Mouse (Mus musculus): ENCODE data around the gene Ctnnd2. TPM values are rescaled to one million over a fixed set of nuclear protein-coding genes. Genes with fewer than 3 reads are reported as not detected.

Gene Ctnnd2
- total and polyA plus RNA-seq, 3 experiments, result 0.10 to 0.35 (median 0.16) TPM

DNA sequence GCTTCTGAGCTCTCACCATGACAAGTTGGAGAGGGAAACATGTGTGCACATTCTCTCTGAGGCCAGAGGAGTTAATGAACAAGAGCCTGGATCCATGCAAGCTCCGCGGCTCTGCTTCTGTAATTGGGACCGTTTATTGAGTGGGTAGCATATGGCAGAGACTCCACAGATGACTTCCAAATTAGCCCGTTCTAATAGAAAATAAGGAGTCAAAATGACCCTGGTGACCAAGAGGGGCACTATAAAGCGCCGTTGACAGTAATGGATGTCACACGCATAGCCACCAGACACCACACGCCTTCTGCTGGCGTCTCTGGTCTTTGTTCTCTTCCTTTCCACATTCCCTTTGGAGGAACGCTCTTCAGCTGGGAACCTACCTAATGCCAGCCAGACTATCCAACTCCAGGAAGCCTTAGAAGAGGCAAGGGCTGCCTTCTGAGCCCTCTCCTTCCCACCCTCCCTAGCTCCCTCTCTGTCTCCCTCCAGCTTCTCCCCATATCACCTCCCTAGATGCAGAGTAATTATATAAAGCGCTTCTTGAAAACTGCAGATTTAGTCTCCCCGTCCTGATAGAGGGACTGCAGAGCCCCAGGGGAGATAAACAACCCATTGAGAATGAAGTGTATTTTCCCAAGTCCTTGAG, 712.4 kb downstream of the Ctnnd2 start:
- TF ChIP-seq POLR2A (IDR thresholded peaks at IDR 0.05; ENCODE audit: insufficient read depth, low read depth, low read length), result no peak
- no peak for TF ChIP-seq EP300 (IDR thresholded peaks at IDR 0.05; ENCODE audit: insufficient read depth, low read depth, low read length)
- TF ChIP-seq CTCF (IDR thresholded peaks at IDR 0.05), result no peak
- Histone ChIP-seq H3K79me2 (replicated peaks; ENCODE audit: control insufficient read depth, insufficient read depth, low read length) (no peaks in the 10 kb centered on the region), H3K4me1 (ENCODE audit: control insufficient read depth, insufficient read depth, low read length) (no peaks in the 10 kb centered on the region), H3K36me3 (ENCODE audit: control insufficient read depth, insufficient read depth, low read length) (no peaks in the 10 kb centered on the region), H3K27ac (no peak overlapping the region), H3K9ac (ENCODE audit: low read depth, low read length) (no peak overlapping the region), H3K27me3 (ENCODE audit: control insufficient read depth, insufficient read depth, low read length) (no peaks in the 10 kb centered on the region), H3K4me3 (no peak overlapping the region)
- DNase-seq, result no peak
- 68% methylated on average over 12 of the region's 12 CpGs for WGBS
- intact Hi-C loops (cut with DNase I), result no loop called here

GRCm38 (mm10) chr15:30885410-30885809, 713.0 kb downstream of the Ctnnd2 start:
- no peak overlapping the region for H3K27ac ChIP-seq
- TF ChIP-seq CTCF (IDR thresholded peaks at IDR 0.05) (no peak), EP300 (IDR thresholded peaks at IDR 0.05; ENCODE audit: insufficient read depth, low read depth, low read length) (no peak), POLR2A (IDR thresholded peaks at IDR 0.05; ENCODE audit: insufficient read depth, low read depth, low read length) (no peak)
- no peaks in the 10 kb centered on the region for H3K4me1 ChIP-seq (ENCODE audit: control insufficient read depth, insufficient read depth, low read length)
- H3K79me2 ChIP-seq (replicated peaks; ENCODE audit: control insufficient read depth, insufficient read depth, low read length), result no peaks in the 10 kb centered on the region
- H3K9ac ChIP-seq (ENCODE audit: low read depth, low read length), result no peak overlapping the region
- H3K27me3 ChIP-seq (ENCODE audit: control insufficient read depth, insufficient read depth, low read length), result no peaks in the 10 kb centered on the region
- H3K36me3 ChIP-seq (ENCODE audit: control insufficient read depth, insufficient read depth, low read length), result no peaks in the 10 kb centered on the region
- DNase-seq, result peak in 1 of 2 experiments; percentile 16
- WGBS, result 20% methylated on average over 6 of the region's 6 CpGs
- H3K4me3 ChIP-seq, result no peak overlapping the region
- intact Hi-C loops (cut with DNase I), result no loop called here

GRCm38 (mm10) chr15:30887559-30887958, 715.2 kb downstream of the Ctnnd2 start:
- H3K4me1 ChIP-seq (ENCODE audit: control insufficient read depth, insufficient read depth, low read length), result no peaks in the 10 kb centered on the region
- no peaks in the 10 kb centered on the region for H3K27me3 ChIP-seq (ENCODE audit: control insufficient read depth, insufficient read depth, low read length)
- TF ChIP-seq EP300 (IDR thresholded peaks at IDR 0.05; ENCODE audit: insufficient read depth, low read depth, low read length) (no peak), CTCF (IDR thresholded peaks at IDR 0.05) (no peak), POLR2A (IDR thresholded peaks at IDR 0.05; ENCODE audit: insufficient read depth, low read depth, low read length) (no peak)
- no peak for DNase-seq
- no peak overlapping the region for H3K4me3 ChIP-seq
- H3K9ac ChIP-seq (ENCODE audit: low read depth, low read length), result no peak overlapping the region
- 70% methylated on average over 2 of the region's 2 CpGs for WGBS
- no peak overlapping the region for H3K27ac ChIP-seq
- H3K36me3 ChIP-seq (ENCODE audit: control insufficient read depth, insufficient read depth, low read length), result no peaks in the 10 kb centered on the region
- H3K79me2 ChIP-seq (replicated peaks; ENCODE audit: control insufficient read depth, insufficient read depth, low read length), result no peaks in the 10 kb centered on the region
- intact Hi-C loops (cut with DNase I), result no loop called here

GRCm38 (mm10) chr15:30891986-30892385, 719.6 kb downstream of the Ctnnd2 start:
- Histone ChIP-seq H3K9ac (ENCODE audit: low read depth, low read length) (no peak overlapping the region), H3K27me3 (ENCODE audit: control insufficient read depth, insufficient read depth, low read length) (no peaks in the 10 kb centered on the region), H3K36me3 (ENCODE audit: control insufficient read depth, insufficient read depth, low read length) (no peaks in the 10 kb centered on the region), H3K79me2 (replicated peaks; ENCODE audit: control insufficient read depth, insufficient read depth, low read length) (no peaks in the 10 kb centered on the region), H3K4me3 (no peak overlapping the region), H3K27ac (no peak overlapping the region), H3K4me1 (ENCODE audit: control insufficient read depth, insufficient read depth, low read length) (no peaks in the 10 kb centered on the region)
- 9% methylated on average over 4 of the region's 4 CpGs for WGBS
- intact Hi-C loops (cut with DNase I), result no loop called here
- no peak for TF ChIP-seq EP300 (IDR thresholded peaks at IDR 0.05; ENCODE audit: insufficient read depth, low read depth, low read length)
- TF ChIP-seq CTCF (IDR thresholded peaks at IDR 0.05), result no peak
- no peak for TF ChIP-seq POLR2A (IDR thresholded peaks at IDR 0.05; ENCODE audit: insufficient read depth, low read depth, low read length)
- no peak for DNase-seq

GRCm38 (mm10) chr15:30895063-30895462, 722.7 kb downstream of the Ctnnd2 start:
- intact Hi-C loops (cut with DNase I), result no loop called here
- DNase-seq, result no peak
- no peak overlapping the region for H3K4me3 ChIP-seq
- H3K79me2 ChIP-seq (replicated peaks; ENCODE audit: control insufficient read depth, insufficient read depth, low read length), result no peaks in the 10 kb centered on the region
- WGBS, result 79% methylated on average over 5 of the region's 5 CpGs
- H3K27me3 ChIP-seq (ENCODE audit: control insufficient read depth, insufficient read depth, low read length), result no peaks in the 10 kb centered on the region
- H3K9ac ChIP-seq (ENCODE audit: low read depth, low read length), result no peak overlapping the region
- H3K4me1 ChIP-seq (ENCODE audit: control insufficient read depth, insufficient read depth, low read length), result no peaks in the 10 kb centered on the region
- no peak overlapping the region for H3K27ac ChIP-seq
- H3K36me3 ChIP-seq (ENCODE audit: control insufficient read depth, insufficient read depth, low read length), result no peaks in the 10 kb centered on the region
- no peak for TF ChIP-seq EP300 (IDR thresholded peaks at IDR 0.05; ENCODE audit: insufficient read depth, low read depth, low read length)
- TF ChIP-seq POLR2A (IDR thresholded peaks at IDR 0.05; ENCODE audit: insufficient read depth, low read depth, low read length), result no peak
- no peak for TF ChIP-seq CTCF (IDR thresholded peaks at IDR 0.05)

- H3K79me2 ChIP-seq (replicated peaks; ENCODE audit: control insufficient read depth, insufficient read depth, low read length), result no peaks in the 10 kb centered on the region
- H3K27ac ChIP-seq, result no peak overlapping the region
- H3K36me3 ChIP-seq (ENCODE audit: control insufficient read depth, insufficient read depth, low read length), result no peaks in the 10 kb centered on the region
- WGBS, result 92% methylated on average over 8 of the region's 8 CpGs
- no peak for DNase-seq
- no peaks in the 10 kb centered on the region for H3K27me3 ChIP-seq (ENCODE audit: control insufficient read depth, insufficient read depth, low read length)
- no peaks in the 10 kb centered on the region for H3K4me1 ChIP-seq (ENCODE audit: control insufficient read depth, insufficient read depth, low read length)
- TF ChIP-seq POLR2A (IDR thresholded peaks at IDR 0.05; ENCODE audit: insufficient read depth, low read depth, low read length) (no peak), EP300 (IDR thresholded peaks at IDR 0.05; ENCODE audit: insufficient read depth, low read depth, low read length) (no peak), CTCF (IDR thresholded peaks at IDR 0.05) (no peak)
- no peak overlapping the region for H3K9ac ChIP-seq (ENCODE audit: low read depth, low read length)
- no peak overlapping the region for H3K4me3 ChIP-seq
- intact Hi-C loops (cut with DNase I), result no loop called here
Observed at GRCm38 (mm10) chr15:30897342-30897741, 724.9 kb downstream of the Ctnnd2 start.
